ENCODE assay signal across 38 mouse cellular contexts in the genomic region with DNA sequence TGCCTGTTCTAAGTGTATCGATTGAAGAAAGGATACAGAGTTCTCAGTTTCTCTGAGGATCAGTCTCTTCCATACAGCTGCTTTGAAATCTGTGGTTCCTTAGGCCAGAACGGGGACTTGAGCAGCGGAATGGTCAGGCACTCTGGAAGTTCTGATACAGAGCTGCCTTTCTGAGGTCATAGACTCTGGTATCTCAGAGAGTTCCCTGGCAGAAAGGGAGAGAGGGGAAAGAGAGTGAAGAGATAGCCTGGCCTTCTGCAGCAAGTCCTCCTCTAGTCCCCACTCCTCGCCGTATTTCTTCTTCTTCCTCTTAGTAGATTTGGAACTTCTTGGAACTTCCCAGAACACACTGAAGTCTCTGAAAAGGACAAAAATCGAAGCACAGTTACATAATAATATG. TPM values are rescaled to one million over a fixed set of nuclear protein-coding genes. Genes with fewer than 3 reads are reported as not detected.
"Had no signal": no experiment of that assay in that cellular context is flagged by ENCODE, and none has a peak within 500 bp of the region (broad histone marks: within the 10 kb centered on the region; RNA-seq: fewer than 3 reads in every experiment).

Gene Dnah3, minus strand, starts transcription at position 101 of the 400 bp plus-strand sequence.

- H3K27me3 ChIP-seq: limb, embryonic 12.5 days; limb, embryonic 13.5 days; limb, embryonic 15.5 days; liver, embryonic 12.5 days; liver, embryonic 13.5 days; liver, embryonic 15.5 days; lung, embryonic 15.5 days; midbrain, embryonic 12.5 days; midbrain, embryonic 15.5 days had no signal

- ATAC-seq: liver, embryonic 12.5 days; liver, postnatal 0 days; lung, postnatal 0 days; midbrain, embryonic 13.5 days; midbrain, embryonic 15.5 days; midbrain, embryonic 16.5 days had no signal

- H3K9ac ChIP-seq: limb, embryonic 12.5 days; limb, embryonic 13.5 days; limb, embryonic 15.5 days; liver, embryonic 12.5 days; liver, embryonic 13.5 days; liver, embryonic 14.5 days; liver, embryonic 15.5 days; liver, postnatal 0 days; lung, embryonic 14.5 days; lung, embryonic 15.5 days; midbrain, embryonic 12.5 days; midbrain, embryonic 13.5 days; midbrain, embryonic 15.5 days had no signal

- H3K27ac ChIP-seq: limb, embryonic 10.5 days; limb, embryonic 12.5 days; limb, embryonic 13.5 days; limb, embryonic 15.5 days; liver, embryonic 12.5 days; liver, embryonic 13.5 days; liver, embryonic 14.5 days; liver, embryonic 15.5 days; lung, embryonic 15.5 days; macrophage; midbrain, embryonic 10.5 days; midbrain, embryonic 12.5 days; midbrain, embryonic 13.5 days; midbrain, embryonic 15.5 days had no signal

- H3K4me1 ChIP-seq: limb, embryonic 13.5 days; limb, embryonic 15.5 days; liver, embryonic 12.5 days; liver, embryonic 13.5 days; liver, embryonic 15.5 days; midbrain, embryonic 12.5 days; midbrain, embryonic 13.5 days; midbrain, embryonic 15.5 days had no signal

- DNase-seq: left cerebral cortex, postnatal 4 days; liver; liver, embryonic 13.5 days; liver, postnatal 0 days; lung, adult 18-20 months; lung, adult 2 months; lung, embryonic 14.5 days; lung, postnatal 10 days; lung, postnatal 14 days; lung, postnatal 36 days; lung, postnatal 4 days; midbrain, embryonic 14.5 days had no signal

- H3K9me3 ChIP-seq: limb, embryonic 10.5 days; limb, embryonic 12.5 days; limb, embryonic 13.5 days; limb, embryonic 15.5 days; liver, embryonic 12.5 days; liver, embryonic 13.5 days; liver, embryonic 15.5 days; lung, embryonic 15.5 days; megakaryocyte, embryonic 14.5 days; midbrain, embryonic 10.5 days; midbrain, embryonic 12.5 days; midbrain, embryonic 13.5 days; midbrain, embryonic 15.5 days had no signal

- H3K4me2 ChIP-seq: limb, embryonic 12.5 days; limb, embryonic 13.5 days; limb, embryonic 15.5 days; liver, embryonic 11.5 days; liver, embryonic 12.5 days; liver, embryonic 13.5 days; liver, embryonic 15.5 days; lung, embryonic 14.5 days; lung, embryonic 15.5 days; midbrain, embryonic 11.5 days; midbrain, embryonic 12.5 days; midbrain, embryonic 13.5 days; midbrain, embryonic 15.5 days had no signal

- H3K36me3 ChIP-seq: limb, embryonic 10.5 days; limb, embryonic 12.5 days; limb, embryonic 13.5 days; limb, embryonic 15.5 days; liver, embryonic 12.5 days; liver, embryonic 13.5 days; liver, embryonic 15.5 days; lung, embryonic 15.5 days; midbrain, embryonic 10.5 days; midbrain, embryonic 12.5 days; midbrain, embryonic 13.5 days; midbrain, embryonic 15.5 days had no signal

- H3K4me3 ChIP-seq: limb, embryonic 10.5 days; limb, embryonic 12.5 days; limb, embryonic 13.5 days; limb, embryonic 15.5 days; liver, embryonic 12.5 days; liver, embryonic 13.5 days; liver, embryonic 15.5 days; lung, embryonic 15.5 days; megakaryocyte, embryonic 14.5 days; midbrain, embryonic 10.5 days; midbrain, embryonic 12.5 days; midbrain, embryonic 13.5 days; midbrain, embryonic 15.5 days; myocyte had no signal

RNA-seq across cellular contexts. Expression of gene Dnah3, which starts in this region (rescaled TPM):
- total RNA-seq: liver, adult 2 months; megakaryocyte progenitor cell, adult 5-6 weeks; megakaryocyte, adult 5-6 weeks; megakaryocyte-erythroid progenitor cell, adult 5-6 weeks; monocyte, adult 5-6 weeks had no signal
- polyA plus RNA-seq: limb, embryonic 10.5 days; limb, embryonic 11.5 days; limb, embryonic 12.5 days; limb, embryonic 13.5 days; limb, embryonic 15.5 days; liver, adult 2 months; liver, embryonic 11.5 days; liver, embryonic 12.5 days; liver, embryonic 13.5 days; liver, embryonic 14.5 days; liver, embryonic 15.5 days; liver, embryonic 16.5 days; liver, postnatal 0 days; lung, embryonic 14.5 days; macrophage; midbrain, embryonic 10.5 days; midbrain, embryonic 11.5 days; midbrain, embryonic 12.5 days had no signal
